Mouse (Mus musculus): ENCODE data around the gene 2010111I01Rik.

- TF ChIP-seq CTCF (IDR thresholded peaks at IDR 0.05; ENCODE audit: borderline replicate concordance, insufficient read depth, low read length) (no peak), POLR2A (IDR thresholded peaks at IDR 0.05; ENCODE audit: low read depth, low read length) (no peak)
Measured at GRCm38 (mm10) chr13:63314608-63314920, 349.9 kb downstream of the 2010111I01Rik start.

All from embryonic fibroblast, embryonic 13.5 days (primary cell).